Mouse (Mus musculus): ENCODE data around the gene Nlrp5.

DNA sequence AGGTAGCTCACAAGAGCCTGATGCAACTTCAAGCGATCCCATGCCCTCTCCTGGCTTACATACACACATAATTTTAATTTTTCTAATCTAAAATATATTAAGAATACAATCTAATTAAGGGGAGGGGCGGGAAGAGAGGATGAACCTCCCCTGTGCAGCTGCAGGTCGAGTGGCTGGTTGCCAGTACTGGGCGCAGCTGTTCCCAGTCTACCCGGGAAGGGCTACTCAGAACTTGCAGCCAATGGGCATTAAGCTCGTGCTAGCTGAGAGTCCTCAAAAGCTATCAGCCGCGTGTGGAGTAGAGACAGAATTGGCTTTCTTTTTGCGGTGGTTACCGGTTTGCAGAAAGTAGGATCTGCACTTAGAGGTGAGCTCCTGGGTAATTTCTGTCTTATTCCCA lies at the start of gene Nlrp5:
- TF ChIP-seq POLR2A (IDR thresholded peaks at IDR 0.05; ENCODE audit: low read depth, low read length) = no peak
- TF ChIP-seq CTCF (conservative IDR thresholded peaks at IDR 0.05; ENCODE audit: insufficient read depth, insufficient read length, low read depth, low read length) = no peak

All from kidney, adult 2 months (tissue).